Mouse (Mus musculus) hindbrain, embryonic 14.5 days (tissue): ENCODE measurements around the gene Mical3. TPM values are rescaled to one million over a fixed set of nuclear protein-coding genes. Genes with fewer than 3 reads are reported as not detected.
A peak's percentile ranks its signal among the peaks of the same experiment; 100 is the strongest.

Experiments
- ATAC-seq: fragments of 200-750 bp; cut with Nextera tagmentation; 2 replicates; pipeline ENCODE4 v1.8.0; 2017; ENCODE audit warnings: moderate number of reproducible peaks, mild to moderate bottlenecking, moderate TSS enrichment, moderate library complexity; ENCODE audit not compliant: low FRiP score
- DNase-seq: peaks from one replicate; pipeline ENCODE4 v3.0.0-alpha.2; 2015; ENCODE audit warnings: low spot score
- H3K27ac ChIP-seq: fragments of 300-500 bp; sonication (generic); 2 replicates; pipeline ENCODE4 v1.5.1; 2014; ENCODE audit warnings: mild to moderate bottlenecking, moderate library complexity
- H3K27me3 ChIP-seq: fragments of 300-500 bp; sonication (generic); 2 replicates; pipeline ENCODE4 v1.6.1; 2014; ENCODE audit warnings: mild to moderate bottlenecking, low read length, mixed read lengths; ENCODE audit not compliant: control insufficient read depth, insufficient read depth
- H3K36me3 ChIP-seq: fragments of 300-500 bp; sonication (generic); replicated peaks from 2 replicates; pipeline ENCODE4 v1.6.1; 2014; ENCODE audit not compliant: control insufficient read depth, insufficient read depth
- H3K4me1 ChIP-seq: fragments of 300-500 bp; sonication (generic); replicated peaks from 2 replicates; pipeline ENCODE4 v1.6.1; 2014; ENCODE audit warnings: antibody characterized with exemption, low read length, mixed read lengths; ENCODE audit not compliant: control insufficient read depth, insufficient read depth
- H3K4me2 ChIP-seq: fragments of 300-500 bp; sonication (generic); replicated peaks from 2 replicates; pipeline ENCODE4 v1.6.1; 2014; ENCODE audit warnings: mild to moderate bottlenecking, moderate library complexity
- H3K4me3 ChIP-seq: fragments of 300-500 bp; sonication (generic); replicated peaks from 2 replicates; pipeline ENCODE4 v1.5.1; 2014; ENCODE audit warnings: mild to moderate bottlenecking, low read length
- H3K9ac ChIP-seq: fragments of 300-500 bp; sonication (generic); 2 replicates; pipeline ENCODE4 v1.6.1; 2014
- H3K9me3 ChIP-seq: fragments of 300-500 bp; sonication (generic); 2 replicates; pipeline ENCODE4 v1.6.1; 2016; ENCODE audit warnings: low read length; ENCODE audit not compliant: control insufficient read depth
- WGBS: fragments of 180-500 bp; shearing (Covaris S2); extraction: QIAGEN DNeasy Blood & Tissue Kit; methylation state at CpG from one replicate; pipeline ENCODE4 v1.1.7; 2014; 5-methylcytosine and 5-hydroxymethylcytosine counted together
- polyA plus RNA-seq: library from polyadenylated mRNA; unstranded; fragments of >200 nt; fragmentation: Nextera tagmentation; extraction: Ambion mirVana; gene quantifications from 2 replicates; pipeline ENCODE4 v1.2.1, GENCODE M21; 2014

Mical3 gene
- polyA plus RNA-seq, 1 experiment from 2014 or later = 49.4 TPM

DNA sequence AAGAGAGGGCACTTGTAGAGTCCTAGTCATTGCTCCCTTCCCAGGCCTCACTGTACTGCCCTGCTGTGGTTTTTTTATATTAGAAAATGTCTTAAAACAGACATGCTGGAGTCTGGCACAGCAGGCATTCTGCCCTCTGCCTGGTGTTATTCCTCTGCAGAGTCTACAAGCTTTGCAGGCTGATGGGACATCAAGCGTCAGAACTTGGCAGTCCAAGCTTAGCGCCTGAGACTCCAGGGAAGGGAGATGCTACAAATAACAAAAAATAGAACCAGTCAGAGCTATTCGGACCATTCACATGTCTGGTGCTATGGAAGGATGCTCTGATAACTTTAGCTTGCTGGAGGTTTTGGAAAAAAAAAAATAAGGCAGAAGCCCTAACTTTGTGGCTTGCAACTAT is 144.6 kb downstream of the Mical3 start:
- no peaks in the 10 kb centered on the region for H3K27me3 ChIP-seq
- H3K4me3 ChIP-seq = no peak overlapping the region
- H3K9me3 ChIP-seq = no peaks in the 10 kb centered on the region
- 84% methylated on average over 3 of the region's 3 CpGs for WGBS
- H3K9ac ChIP-seq = no peak overlapping the region
- ATAC-seq (no peak), DNase-seq (no peak)
- peaks cover 46% of the 10 kb centered on the region for H3K36me3 ChIP-seq
- no peaks in the 10 kb centered on the region; the same call in 1 of the 2 replicates for H3K4me1 ChIP-seq
- H3K4me2 ChIP-seq = no peak overlapping the region
- H3K27ac ChIP-seq = no peak overlapping the region

DNA sequence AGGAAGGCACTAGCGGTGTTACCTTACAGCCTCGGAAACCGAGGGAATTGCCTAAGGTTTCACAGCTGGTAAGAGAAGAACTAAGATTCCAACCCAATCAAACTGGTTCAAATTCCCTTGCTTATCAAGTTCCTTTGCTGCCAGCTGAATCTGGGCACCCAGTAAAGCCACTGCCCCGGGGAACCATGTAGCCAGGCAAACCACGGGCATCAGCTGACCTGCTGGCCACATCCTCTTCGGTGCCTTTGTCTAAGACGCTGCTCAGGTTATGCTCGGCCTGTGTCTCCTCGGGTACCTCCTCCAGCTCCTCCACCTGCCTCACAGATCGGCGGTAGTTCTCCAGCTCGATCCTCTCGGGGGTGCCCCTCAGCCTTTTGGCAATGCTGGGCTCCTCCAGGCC is 148.5 kb downstream of the Mical3 start:
- 95% methylated on average over 13 of the region's 13 CpGs for WGBS
- no peak for DNase-seq
- no peak overlapping the region for H3K4me2 ChIP-seq
- H3K4me1 ChIP-seq = peaks cover 4% of the 10 kb centered on the region; the same call in 1 of the 2 replicates
- H3K4me3 ChIP-seq = no peak overlapping the region
- no peaks in the 10 kb centered on the region for H3K9me3 ChIP-seq
- no peaks in the 10 kb centered on the region for H3K27me3 ChIP-seq
- H3K9ac ChIP-seq = no peak overlapping the region
- no peak for ATAC-seq
- no peak overlapping the region for H3K27ac ChIP-seq
- H3K36me3 ChIP-seq = peaks cover 51% of the 10 kb centered on the region

DNA sequence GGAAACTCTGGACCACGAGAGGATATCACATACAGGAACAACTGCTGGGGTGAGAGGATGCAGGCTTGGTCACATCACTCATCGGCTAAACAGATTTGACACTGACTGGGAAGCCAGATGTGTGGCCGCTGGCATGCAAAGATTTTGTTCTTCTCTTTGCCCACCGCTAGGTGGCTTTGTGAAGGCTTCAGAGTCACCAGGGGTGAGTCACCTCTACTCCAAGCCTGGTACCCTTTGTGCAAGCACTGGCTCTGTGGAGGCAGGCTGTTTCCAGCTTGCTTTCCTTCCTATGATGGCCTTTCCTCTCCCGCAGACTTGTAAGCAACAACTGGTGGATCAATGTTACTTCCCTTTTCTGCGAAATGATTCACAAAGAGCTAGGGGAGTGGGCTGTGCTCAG is 149.3 kb downstream of the Mical3 start:
- H3K36me3 ChIP-seq = peaks cover 51% of the 10 kb centered on the region

DNA sequence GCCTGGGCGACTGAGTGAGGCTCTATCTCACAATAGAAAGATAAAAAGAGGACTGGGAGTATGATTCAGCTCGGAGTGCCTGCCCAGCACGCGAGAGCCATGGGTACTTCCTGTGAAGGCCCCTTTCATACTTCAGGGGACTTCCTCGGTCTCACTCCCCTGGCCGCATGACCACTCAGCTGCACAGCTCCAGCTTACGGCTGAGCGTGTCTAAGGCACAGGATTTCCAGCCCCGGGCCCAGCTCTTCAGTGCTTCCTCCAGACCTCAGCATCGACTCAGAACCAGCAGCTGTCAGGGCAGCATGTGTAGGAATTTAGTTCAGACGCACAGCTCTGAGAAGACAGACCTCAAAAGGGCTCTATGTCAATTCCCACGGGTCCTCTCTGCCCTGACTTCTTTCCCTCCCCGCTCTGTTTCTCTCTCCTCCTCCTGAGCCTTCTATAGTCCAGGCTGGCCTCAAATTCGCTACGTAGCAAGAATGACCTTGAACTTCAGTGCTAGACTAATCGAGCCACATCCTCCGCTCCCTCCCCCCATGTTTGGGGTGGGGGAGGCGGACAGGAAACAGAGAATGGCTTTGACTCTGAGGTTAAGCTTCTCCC is 152.7 kb downstream of the Mical3 start:
- DNase-seq (peak; percentile 33), ATAC-seq (0 out of 2 replicates have a peak, but pooled peaks have one; percentile 21)
- 47% methylated on average over 18 of the region's 18 CpGs for WGBS

More for the DNA sequence above, 149.3 kb downstream of the Mical3 start:
- no peak overlapping the region for H3K27ac ChIP-seq
- no peak overlapping the region for H3K4me3 ChIP-seq
- WGBS = 60% methylated on average over 6 of the region's 6 CpGs
- H3K9ac ChIP-seq = no peak overlapping the region
- H3K27me3 ChIP-seq = no peaks in the 10 kb centered on the region
- no peaks in the 10 kb centered on the region for H3K9me3 ChIP-seq
- DNase-seq = no peak
- peaks cover 4% of the 10 kb centered on the region; the same call in 1 of the 2 replicates for H3K4me1 ChIP-seq
- no peak for ATAC-seq
- no peak overlapping the region for H3K4me2 ChIP-seq

DNA sequence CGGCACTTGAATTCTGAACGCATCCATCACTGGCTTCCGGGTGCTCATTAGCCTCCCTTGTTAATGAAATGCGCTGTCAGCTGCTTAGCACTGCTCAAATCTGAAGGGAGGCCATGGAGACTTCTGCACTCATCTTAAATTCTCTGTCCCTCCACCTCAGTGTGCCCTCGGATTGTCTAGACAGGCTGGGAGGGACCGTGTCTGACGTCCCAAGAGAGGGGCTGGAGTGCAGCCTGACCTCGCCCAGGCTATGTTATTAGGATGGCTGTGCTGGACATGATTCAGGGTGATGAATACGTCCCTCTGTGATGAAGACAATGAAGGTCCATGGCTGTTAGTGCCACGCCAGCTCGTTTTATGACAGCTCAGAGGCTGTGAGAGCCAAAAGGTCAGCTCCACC is 153.8 kb downstream of the Mical3 start:
- H3K4me1 ChIP-seq = peaks cover 4% of the 10 kb centered on the region; the same call in 1 of the 2 replicates
- 26% methylated on average over 11 of the region's 11 CpGs for WGBS
- no peak for ATAC-seq
- DNase-seq = no peak
- H3K4me2 ChIP-seq = no peak overlapping the region
- peaks cover 42% of the 10 kb centered on the region for H3K36me3 ChIP-seq
- H3K27me3 ChIP-seq = no peaks in the 10 kb centered on the region
- no peak overlapping the region for H3K9ac ChIP-seq
- H3K4me3 ChIP-seq = no peak overlapping the region
- H3K9me3 ChIP-seq = no peaks in the 10 kb centered on the region
- no peak overlapping the region for H3K27ac ChIP-seq

More for the DNA sequence above, 152.7 kb downstream of the Mical3 start:
- Histone ChIP-seq H3K27me3 (no peaks in the 10 kb centered on the region), H3K4me2 (no peak overlapping the region), H3K36me3 (peaks cover 40% of the 10 kb centered on the region), H3K9ac (0 out of 2 replicates have a peak overlapping the region, but pooled peaks have one; percentile 20), H3K4me3 (no peak overlapping the region), H3K27ac (no peak overlapping the region), H3K4me1 (peaks cover 4% of the 10 kb centered on the region; the same call in 1 of the 2 replicates), H3K9me3 (no peaks in the 10 kb centered on the region)

DNA sequence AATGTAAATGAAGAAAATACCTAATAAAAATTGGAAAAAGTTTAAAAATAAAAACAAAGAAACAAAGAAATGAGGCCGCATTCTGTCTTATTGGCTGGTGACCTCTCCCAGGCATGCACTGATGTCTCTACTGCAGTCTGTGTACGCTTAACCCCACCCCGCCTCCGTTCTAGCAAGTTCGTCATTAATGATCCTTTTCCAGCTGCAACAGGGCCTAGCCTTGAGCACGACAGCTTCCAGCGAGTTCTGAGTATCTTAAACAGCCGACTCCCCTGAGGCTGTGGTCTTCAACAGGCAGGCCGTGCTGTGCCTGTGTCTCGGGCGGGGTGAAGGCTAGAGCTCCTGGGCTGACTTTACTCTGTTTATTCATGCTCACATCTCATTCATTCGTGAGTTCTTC is 154.7 kb downstream of the Mical3 start:
- 70% methylated on average over 11 of the region's 12 CpGs for WGBS
- no peaks in the 10 kb centered on the region for H3K9me3 ChIP-seq
- no peaks in the 10 kb centered on the region for H3K27me3 ChIP-seq
- H3K4me2 ChIP-seq = no peak overlapping the region
- peaks cover 4% of the 10 kb centered on the region; the same call in 1 of the 2 replicates for H3K4me1 ChIP-seq
- no peak overlapping the region for H3K4me3 ChIP-seq
- no peak overlapping the region for H3K27ac ChIP-seq
- peaks cover 41% of the 10 kb centered on the region for H3K36me3 ChIP-seq
- DNase-seq = no peak
- H3K9ac ChIP-seq = no peak overlapping the region
- no peak for ATAC-seq

DNA sequence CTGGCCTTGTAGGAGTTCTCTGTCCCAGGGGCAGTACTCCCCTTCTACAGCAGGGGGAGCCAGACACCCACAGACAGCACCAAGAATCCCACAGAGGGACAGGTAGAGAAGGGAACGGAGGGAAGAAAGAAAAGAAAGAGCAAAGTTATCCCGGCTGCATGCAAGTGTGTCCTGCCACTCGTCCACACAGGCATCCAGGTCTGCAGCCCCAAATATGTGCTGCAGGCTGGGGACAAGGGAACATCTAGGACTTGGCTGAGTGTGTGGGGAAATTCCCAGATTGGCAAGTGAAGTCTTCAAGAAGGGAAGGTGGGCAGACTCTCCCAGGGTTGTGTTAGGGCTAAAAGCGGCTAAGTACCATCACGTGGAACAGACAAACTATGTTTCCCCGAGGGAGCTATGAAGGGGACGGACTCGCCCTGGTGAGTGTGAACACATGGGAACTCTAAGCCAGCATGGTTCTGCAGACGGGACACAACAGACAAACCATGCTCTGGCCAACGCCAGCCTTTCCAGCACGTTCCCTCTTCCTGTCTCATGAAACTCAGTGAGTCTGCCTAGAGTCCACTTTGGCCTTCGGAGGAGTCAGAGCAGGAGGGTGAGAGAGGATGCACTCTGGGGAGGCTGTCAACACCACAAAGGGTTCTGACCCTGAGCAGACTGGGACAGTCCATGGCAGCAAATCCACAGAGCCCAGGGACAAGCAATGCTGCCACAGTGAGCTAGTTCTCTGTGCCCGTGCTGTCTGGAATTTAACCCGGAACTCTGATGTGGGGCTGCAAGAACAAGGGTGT is 158.8 kb downstream of the Mical3 start:
- Histone ChIP-seq H3K27ac (no peak overlapping the region), H3K9ac (no peak overlapping the region), H3K27me3 (no peaks in the 10 kb centered on the region), H3K4me3 (no peak overlapping the region), H3K4me2 (no peak overlapping the region), H3K9me3 (no peaks in the 10 kb centered on the region), H3K36me3 (peaks cover 56% of the 10 kb centered on the region), H3K4me1 (no peaks in the 10 kb centered on the region; the same call in 1 of the 2 replicates)
- WGBS = 65% methylated on average over 14 of the region's 14 CpGs
- peak; percentile 62 for ATAC-seq
- peak; percentile 85 for DNase-seq

DNA sequence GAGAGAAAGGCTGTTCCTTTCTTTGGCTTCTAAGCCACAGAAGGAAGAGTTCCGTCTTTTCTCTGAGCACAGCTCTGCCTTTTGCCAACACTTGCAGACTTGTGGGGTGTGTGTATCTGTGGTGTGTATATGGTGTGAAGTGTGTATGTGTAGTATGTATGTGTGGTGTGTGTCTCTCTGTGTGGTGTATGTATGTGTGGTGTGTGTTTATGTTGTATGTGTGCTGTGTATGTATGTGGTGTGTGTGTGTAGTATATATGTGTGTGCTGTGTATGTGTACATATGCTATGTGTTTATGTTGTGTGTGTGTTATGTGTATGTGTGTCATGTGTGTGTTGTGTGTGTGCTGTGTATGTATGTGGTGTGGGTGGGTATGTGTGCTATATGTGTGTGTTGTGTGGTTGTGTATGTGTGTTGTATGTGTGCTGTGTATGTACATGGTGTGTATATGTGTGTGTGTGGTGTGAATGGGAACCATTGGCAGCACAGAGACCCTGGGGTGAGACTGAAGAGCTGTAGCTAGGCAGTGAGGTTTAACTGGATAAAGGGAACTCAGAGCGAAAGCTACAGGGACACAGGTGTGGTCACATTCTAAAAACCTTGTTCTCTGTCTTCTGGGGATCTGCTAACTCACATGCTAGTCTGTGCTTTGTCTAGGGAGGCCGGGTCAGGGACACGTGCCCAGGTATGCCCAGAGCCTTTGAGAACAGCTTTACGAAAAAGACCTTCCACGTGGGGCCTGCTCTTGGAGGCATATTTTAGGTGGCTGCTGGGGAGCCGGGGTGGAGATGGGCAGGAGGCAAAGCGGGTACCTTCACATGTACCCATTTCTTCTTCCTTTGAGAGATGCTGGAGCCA is 159.6 kb downstream of the Mical3 start:
- WGBS = 70% methylated on average over 8 of the region's 8 CpGs
- peaks cover 56% of the 10 kb centered on the region for H3K36me3 ChIP-seq
- H3K4me2 ChIP-seq = no peak overlapping the region
- H3K4me3 ChIP-seq = no peak overlapping the region
- H3K27ac ChIP-seq = no peak overlapping the region
- H3K9me3 ChIP-seq = no peaks in the 10 kb centered on the region
- no peaks in the 10 kb centered on the region for H3K4me1 ChIP-seq
- ATAC-seq (peak; percentile 37), DNase-seq (no peak)
- H3K27me3 ChIP-seq = no peaks in the 10 kb centered on the region
- no peak overlapping the region for H3K9ac ChIP-seq

DNA sequence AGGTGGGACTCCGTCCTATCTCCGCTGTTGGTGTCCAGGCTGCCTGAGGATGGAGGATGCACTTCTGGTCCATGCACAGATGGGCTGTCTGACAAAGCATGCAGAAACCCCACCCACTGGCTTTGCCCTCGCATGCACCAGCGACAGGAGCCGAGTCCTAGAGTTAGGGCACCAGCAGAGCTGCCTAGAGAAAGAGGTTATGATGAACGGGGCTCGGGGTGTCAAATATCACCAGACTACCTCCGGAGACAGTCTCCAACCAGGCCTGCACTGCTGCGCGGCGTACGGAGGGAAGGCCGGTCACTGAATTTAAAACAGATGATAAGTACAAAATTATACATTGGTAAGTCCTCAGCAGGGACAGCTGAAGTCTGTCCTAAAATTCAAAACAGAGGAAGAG is 165.0 kb downstream of the Mical3 start:
- Histone ChIP-seq H3K27me3 (no peaks in the 10 kb centered on the region), H3K4me3 (no peak overlapping the region), H3K9me3 (no peaks in the 10 kb centered on the region), H3K9ac (no peak overlapping the region), H3K4me2 (no peak overlapping the region), H3K4me1 (no peaks in the 10 kb centered on the region), H3K36me3 (peaks cover 49% of the 10 kb centered on the region), H3K27ac (no peak overlapping the region)
- DNase-seq (no peak), ATAC-seq (no peak)
- 73% methylated on average over 13 of the region's 13 CpGs for WGBS
